Mouse (Mus musculus) spleen, adult 2 months (tissue): Measurements from ENCODE around the gene Ptprm.

Experiments
- CTCF ChIP-seq: fragments of 200-500 bp; IDR thresholded peaks from 2 replicates; pipeline ENCODE4 v1.5.1; 2011; ENCODE audit warnings: mild to moderate bottlenecking, inconsistent platforms; ENCODE audit not compliant: insufficient read depth, insufficient read length, insufficient replicate concordance; ENCODE audit errors: extremely low read depth
- POLR2A ChIP-seq: fragments of 200-500 bp; IDR thresholded peaks from 2 replicates; pipeline ENCODE4 v1.6.1; 2011; ENCODE audit warnings: low read depth, low read length, inconsistent platforms

DNA sequence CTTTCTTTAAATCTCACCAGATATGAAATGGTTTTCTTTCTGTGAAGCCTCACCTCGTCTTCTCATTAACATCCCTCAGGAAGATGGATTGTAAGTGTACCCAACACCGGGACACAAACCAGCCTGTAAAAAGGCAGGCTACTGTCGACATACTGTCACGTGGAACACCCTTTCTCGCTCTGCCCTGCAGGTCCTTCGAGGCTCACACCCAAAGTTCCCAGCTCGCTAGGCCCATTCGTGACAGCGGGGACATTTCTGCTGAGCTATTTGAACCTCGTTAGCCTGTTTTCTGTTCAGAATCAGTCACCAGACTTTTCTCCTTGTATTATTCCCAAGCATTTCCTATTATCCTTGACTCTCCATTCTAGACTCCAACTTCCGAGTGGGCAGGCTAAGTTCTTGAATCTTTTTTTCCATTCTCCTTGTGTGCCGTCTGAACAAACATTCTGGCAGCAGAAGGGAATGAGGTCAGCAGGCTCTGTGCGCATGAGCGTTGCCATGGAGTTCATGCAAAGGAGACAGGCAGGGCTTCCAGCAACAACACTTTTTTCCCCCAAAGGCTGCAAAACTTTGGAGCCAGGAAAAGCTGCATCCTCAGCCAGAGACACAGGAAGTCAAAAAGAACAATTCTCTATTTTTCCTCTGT, 347.4 kb downstream of the Ptprm start:
- TF ChIP-seq CTCF (no peak), POLR2A (no peak)
